Mouse (Mus musculus): ENCODE results near the gene Osbpl10.
"Not testable (repeated sequence)": the region's sequence is repeated elsewhere in the genome, so short reads cannot be mapped to it uniquely, and the experiment has no call there.

Gene Osbpl10

GRCm38 (mm10) chr9:114978281-114979111, at the start of gene Osbpl10:
Gene Osbpl10, plus strand, starts transcription at chr9:114978569.
- peak in 1 of 2 experiments; percentile 12 for DNase-seq (ENCODE audit: low spot score in 2 of 2)

DNA sequence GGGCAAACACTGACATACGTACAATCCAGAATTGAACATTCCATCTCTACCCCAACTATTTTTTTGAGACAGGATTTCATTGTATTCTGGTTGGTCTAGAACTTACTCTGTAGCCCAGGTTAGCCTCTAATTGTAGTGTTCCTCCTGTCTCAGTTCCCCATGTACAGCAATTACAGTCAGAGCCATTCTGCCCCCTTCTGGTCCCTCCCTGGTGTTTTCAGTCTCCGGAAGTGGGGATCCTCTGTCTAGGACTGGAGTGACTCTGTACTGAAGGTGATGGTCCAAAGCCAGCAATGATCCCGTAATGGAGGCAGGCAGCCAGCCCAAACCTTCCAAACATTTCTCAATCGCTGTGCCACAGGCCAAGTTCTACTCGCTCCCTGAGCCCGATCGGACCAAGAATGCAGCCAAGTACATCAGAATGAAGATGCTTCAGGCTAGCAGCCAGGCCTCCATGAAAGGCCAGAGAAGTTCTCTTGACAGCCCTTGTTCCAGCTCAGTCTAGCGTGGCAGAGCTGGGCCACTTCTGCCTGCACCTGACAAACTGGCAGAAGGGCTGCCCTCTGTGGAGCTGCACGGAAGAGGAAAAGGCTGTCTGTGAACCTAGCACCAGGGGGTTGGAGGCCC, 47.8 kb upstream of the Osbpl10 start:
- peak; percentile 17 to 39 for DNase-seq (ENCODE audit: low spot score in 2 of 2)

GRCm38 (mm10) chr9:114932607-114933006, 45.8 kb upstream of the Osbpl10 start:
- no peak for DNase-seq (ENCODE audit: low spot score in 2 of 2)

DNA sequence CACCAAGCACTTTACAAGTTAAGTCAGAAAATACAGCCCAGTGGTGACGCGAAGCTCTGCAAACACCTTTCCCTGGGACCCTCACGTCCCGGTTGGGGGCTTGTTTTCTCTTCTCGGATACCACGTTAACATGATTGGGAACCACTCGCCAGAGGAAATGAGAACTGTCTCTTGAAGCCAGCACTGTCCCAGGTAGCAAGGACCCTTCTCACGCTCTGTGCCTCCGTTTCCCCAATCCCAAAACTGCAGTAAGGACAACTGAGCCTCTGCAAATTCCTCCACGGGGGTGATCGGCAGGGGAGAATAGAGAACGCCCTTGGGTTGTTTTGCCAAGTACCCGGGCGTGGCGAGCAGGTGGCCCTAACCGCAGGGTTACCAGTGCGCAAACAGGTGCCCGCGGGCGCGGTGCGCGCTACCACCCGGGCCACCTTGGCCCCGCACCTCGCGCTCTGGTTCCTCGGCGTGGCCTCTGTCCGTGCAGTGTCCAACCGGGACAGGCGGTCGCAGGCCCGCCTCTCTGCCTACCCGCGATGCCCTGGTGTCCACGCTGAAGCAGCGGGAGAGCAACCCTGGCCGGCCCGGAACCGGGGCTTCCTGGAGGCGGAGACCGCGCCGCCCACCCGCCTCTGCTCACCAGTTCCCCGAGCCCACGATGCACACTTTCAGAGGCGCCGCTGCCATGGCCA, 45.2 kb upstream of the Osbpl10 start:
- DNase-seq (ENCODE audit: low spot score in 2 of 2), result peak in 1 of 2 experiments; percentile 63

DNA sequence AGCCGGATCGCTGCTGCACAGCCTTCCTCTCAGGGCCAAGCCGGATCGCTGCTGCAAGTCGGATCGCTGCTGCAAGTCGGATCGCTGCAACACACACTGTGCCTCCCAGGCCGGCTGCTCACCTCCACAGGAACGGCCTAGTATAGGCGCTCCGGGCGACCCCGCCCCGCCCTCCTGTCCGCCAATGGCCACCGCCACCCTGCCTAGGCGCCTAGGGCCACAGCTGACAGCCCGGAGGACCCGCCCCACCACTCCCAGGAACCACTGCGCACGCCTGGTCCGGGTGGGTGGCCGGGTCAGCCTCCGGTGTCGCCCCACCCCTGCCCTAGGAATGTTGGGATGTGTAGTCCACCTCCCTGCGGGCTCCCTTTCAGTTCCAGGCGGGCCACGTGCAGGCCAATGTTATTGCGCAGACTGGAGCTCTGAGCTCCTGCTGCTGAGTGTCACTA, 44.6 kb upstream of the Osbpl10 start, which contains the start of gene Gpd1l:
Gene Gpd1l (minus strand): TSS at position 265 of the 449 bp plus-strand sequence.
- peak; percentile 97 to 99 for DNase-seq (ENCODE audit: low spot score in 2 of 2)

DNA sequence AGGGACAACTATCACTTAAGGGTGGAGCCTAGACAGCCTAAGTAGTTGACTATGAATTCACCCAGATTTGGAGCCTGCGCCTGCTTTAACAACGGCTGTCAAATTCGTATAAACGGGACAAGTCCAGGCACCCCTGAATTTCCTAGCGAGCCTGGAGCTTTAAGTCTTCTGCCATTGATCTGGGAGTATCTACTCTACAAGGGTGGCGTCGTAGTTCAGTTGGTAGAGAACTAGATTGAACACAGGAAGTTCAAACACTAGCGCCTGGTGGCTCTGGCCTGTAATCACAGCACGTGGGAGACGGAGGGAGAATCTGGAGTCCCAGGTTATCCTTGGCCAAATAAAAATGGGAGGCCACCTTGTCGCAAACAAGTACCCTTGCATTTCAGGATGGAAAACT, 44.1 kb upstream of the Osbpl10 start:
- DNase-seq (ENCODE audit: low spot score in 2 of 2), result peak in 1 of 2 experiments; percentile 34

GRCm38 (mm10) chr9:114935321-114935720, 43.0 kb upstream of the Osbpl10 start:
- DNase-seq (ENCODE audit: low spot score in 2 of 2), result no peak

DNA sequence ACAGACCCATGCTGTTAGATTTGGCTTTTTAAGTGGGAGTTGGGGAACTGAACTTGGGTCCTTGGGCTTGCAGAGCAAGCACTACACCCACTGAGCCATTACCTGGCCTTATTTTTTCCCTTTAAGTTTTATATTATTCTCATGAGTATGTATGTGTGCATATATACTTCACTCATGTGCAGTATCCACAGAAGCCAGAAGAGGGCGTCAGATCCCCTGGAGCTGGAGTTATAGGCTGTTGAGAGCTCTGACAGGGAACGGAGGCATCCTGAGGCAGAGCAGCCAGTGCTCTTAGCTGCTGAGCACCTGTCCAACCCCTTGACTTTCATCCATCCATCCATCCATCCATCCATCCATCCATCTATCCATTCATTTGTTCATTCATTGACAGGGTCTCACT, 41.7 kb upstream of the Osbpl10 start:
- DNase-seq (ENCODE audit: low spot score in 2 of 2), result no peak

- DNase-seq (ENCODE audit: low spot score in 2 of 2), result no peak
Measured at GRCm38 (mm10) chr9:114944642-114945041, 33.7 kb upstream of the Osbpl10 start.

DNA sequence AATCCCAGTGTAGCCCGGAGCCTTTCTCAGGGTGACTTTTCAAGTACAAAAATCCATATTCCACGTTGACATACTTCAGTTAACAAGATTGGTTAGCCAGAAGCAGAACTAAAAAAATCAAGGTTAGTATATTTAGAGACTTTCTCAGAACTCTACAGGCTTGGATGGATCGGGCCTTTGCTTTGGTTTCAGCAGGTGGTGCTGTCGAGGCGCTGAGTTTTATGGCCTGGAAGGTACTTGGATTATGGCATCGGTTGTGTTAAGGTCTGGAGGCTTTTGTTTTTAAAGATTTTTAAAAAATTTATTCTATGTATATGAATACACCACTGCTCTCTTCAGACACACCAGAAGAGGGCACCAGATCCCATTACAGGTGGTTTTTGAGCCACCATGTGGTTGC, 32.8 kb upstream of the Osbpl10 start:
- DNase-seq (ENCODE audit: low spot score in 2 of 2), result no peak

- DNase-seq (ENCODE audit: low spot score in 2 of 2), result no peak
Measured at GRCm38 (mm10) chr9:114948395-114948794, 30.0 kb upstream of the Osbpl10 start.

DNA sequence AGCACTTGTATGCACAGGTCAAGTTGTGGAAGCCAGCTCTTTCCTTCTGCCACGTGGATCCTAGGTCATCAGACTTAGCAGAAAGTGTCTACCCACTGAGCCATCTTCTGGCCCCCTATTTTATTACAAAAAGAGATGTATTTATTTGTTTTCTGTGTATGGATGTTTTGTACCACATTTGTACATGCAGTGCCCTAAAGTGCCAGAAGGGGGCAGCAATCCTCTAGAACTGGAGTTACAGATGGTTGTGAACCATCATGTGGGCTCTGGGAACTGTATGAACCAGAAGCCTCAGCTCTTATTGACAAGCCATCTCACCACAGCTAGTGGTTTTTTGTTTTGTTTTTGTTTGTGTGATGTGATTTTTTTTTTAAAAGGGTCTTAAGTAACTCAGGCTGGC, 25.5 kb upstream of the Osbpl10 start:
- DNase-seq (ENCODE audit: low spot score in 2 of 2), result no peak

- no peak for DNase-seq (ENCODE audit: low spot score in 2 of 2)
Measured at GRCm38 (mm10) chr9:114955340-114955739, 23.0 kb upstream of the Osbpl10 start.

DNA sequence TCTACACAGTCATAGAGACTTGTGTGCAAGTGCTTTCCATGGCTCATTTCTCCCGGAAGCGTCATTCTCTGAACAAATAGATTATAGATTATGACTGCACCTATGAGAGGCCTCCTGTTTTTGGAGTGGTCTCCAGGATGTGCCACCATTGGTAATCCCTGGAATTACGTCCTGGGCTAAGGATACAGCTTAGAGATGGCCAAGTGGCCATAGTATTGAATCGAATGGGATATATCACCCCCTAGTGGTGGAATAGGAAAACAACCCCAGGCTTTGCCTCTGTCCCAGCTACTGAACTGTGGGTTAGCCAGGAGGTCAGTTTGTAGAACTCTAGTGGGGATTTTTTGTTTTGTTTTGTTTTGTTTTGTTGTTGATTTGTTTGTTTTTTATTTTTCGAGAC, 21.4 kb upstream of the Osbpl10 start:
- DNase-seq (ENCODE audit: low spot score in 2 of 2), result peak; percentile 5 to 16

DNA sequence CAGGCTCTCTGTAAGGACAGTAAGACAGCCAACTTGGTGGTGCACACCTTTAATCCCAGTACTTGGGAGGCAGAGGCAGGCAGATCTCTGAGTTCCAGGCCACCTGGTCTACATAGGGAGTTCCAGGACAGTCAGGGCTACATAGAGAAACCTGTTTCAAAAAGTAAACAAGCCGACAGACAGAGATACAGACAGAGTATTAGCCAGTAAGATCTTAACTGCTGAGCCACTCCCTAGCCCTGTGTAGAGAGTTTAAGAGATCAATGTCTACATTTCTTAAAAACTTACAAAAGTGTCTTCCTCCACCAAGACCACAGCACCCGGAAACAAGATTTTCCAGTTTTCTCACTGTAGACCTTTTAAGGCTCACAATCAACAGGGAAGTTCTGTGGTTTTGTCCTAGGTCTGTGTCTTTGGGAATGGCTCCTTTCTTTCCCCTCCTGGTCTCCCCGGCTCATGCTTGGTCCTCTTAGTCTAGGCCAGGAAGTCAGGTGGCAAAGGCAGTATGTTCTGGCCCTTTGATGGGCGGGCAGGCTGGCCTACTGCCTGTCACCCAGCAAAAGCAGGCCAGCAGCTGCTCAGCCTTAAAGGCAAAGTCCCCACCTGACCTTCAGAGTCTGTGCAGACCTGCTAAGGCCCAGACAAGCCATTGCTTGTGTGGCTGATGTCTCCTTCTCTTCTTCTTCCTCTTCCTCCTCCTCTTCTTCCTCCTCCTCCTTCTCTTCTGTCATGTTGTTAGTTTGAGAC, 18.2 kb upstream of the Osbpl10 start:
- no peak for DNase-seq (ENCODE audit: low spot score in 2 of 2)

GRCm38 (mm10) chr9:114960844-114961243, 17.5 kb upstream of the Osbpl10 start:
- no peak for DNase-seq (ENCODE audit: low spot score in 2 of 2)

DNA sequence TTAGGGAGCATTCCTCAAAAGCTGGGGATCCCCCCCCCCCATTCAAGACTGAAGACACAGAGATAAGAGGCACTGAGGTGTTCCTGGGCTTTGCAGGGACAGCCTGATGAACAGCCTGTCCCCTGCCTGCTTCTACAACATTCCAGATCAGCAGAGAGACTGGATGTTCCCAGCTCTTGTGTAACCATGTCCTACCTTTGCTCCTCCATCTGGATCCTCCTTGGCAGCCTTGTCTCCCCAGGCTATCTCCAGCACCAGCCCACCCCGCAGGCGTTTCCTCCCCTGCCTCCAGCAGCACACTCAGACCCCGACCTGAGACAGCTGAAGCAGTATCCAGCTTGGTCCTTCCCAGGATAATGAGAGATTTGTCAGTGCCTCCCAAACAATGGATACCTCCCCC, 14.3 kb upstream of the Osbpl10 start:
- DNase-seq (ENCODE audit: low spot score in 2 of 2), result no peak

- DNase-seq (ENCODE audit: low spot score in 2 of 2), result not testable (repeated sequence)
Measured at GRCm38 (mm10) chr9:114966286-114966685, 12.1 kb upstream of the Osbpl10 start.

GRCm38 (mm10) chr9:114977461-114978280, 698 bp upstream of the Osbpl10 start:
- no peak for DNase-seq (ENCODE audit: low spot score in 2 of 2)

DNA sequence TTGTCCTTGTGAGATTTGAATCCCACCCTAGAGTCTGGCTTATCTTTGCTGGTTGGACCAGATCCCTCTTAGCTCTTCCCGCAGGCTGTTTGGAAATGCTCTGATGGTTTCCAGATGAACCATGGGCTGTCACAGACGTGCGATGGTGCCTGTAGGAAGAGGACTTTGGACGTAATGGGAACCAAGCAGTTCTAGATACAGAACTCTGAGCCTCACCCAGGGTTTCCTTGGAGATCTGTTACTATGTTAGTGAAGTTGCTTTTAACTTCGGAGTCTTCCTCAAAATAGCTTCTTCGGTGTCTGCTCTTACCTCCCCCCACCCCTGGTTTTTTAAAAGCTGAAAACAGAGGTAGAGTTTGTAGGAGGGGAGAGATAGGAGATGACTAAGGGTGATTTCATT, 1.6 kb downstream of the Osbpl10 start:
- DNase-seq (ENCODE audit: low spot score in 2 of 2), result no peak
